In genomic region chr8:104901746-104902145, GRCm38 (mm10) we compare ENCODE assay signal across 1 mouse cellular context.
TF ChIP-seq lines count a peak whose summit lies in the region.

No protein-coding gene starts in this region.

TF ChIP-seq in MEL, 35 proteins besides CTCF, POLR2A, EP300 and RAD21:
- TF ChIP-seq SMC3 (IDR thresholded peaks at IDR 0.05; ENCODE audit: low read depth, low read length) = peak; percentile 22; the same call in 1 of the 2 replicates
- no peak for TF ChIP-seq MAX (IDR thresholded peaks at IDR 0.05; ENCODE audit: low read length)
